Mouse (Mus musculus): ENCODE measurements around the gene Nos3. TPM values are rescaled to one million over a fixed set of nuclear protein-coding genes. Genes with fewer than 3 reads are reported as not detected.

Gene Nos3
- total and polyA plus RNA-seq, 2 experiments, result 1.1 to 2.9 TPM

GRCm38 (mm10) chr5:24352251-24352859 lies 12.3 kb upstream of the Nos3 start:
- TF ChIP-seq CTCF (IDR thresholded peaks at IDR 0.05; ENCODE audit: low read depth, low read length) (no peak), POLR2A (IDR thresholded peaks at IDR 0.05; ENCODE audit: extremely low read depth, insufficient read depth, low read length) (no peak)
- Histone ChIP-seq H3K79me2 (ENCODE audit: control insufficient read depth, insufficient read depth, low read length) (no peaks in the 10 kb centered on the region), H3K4me1 (ENCODE audit: control insufficient read depth, insufficient read depth, low read length) (peaks cover 8% of the 10 kb centered on the region), H3K9ac (ENCODE audit: low read depth, low read length) (no peak overlapping the region), H3K27me3 (ENCODE audit: control insufficient read depth, insufficient read depth, low read length) (peaks cover 47% of the 10 kb centered on the region), H3K4me3 (ENCODE audit: insufficient read depth, low read depth, low read length) (no peak overlapping the region), H3K36me3 (ENCODE audit: control insufficient read depth, insufficient read depth, low read length) (no peaks in the 10 kb centered on the region), H3K27ac (replicated peaks; ENCODE audit: insufficient read depth, low read depth, low read length) (no peak overlapping the region)
- no peak for DNase-seq (ENCODE audit: extremely low read depth, low read depth, low spot score)
- WGBS, result 16% methylated on average over 24 of the region's 24 CpGs

GRCm38 (mm10) chr5:24353327-24353726 lies 11.3 kb upstream of the Nos3 start:
- Histone ChIP-seq H3K27me3 (ENCODE audit: control insufficient read depth, insufficient read depth, low read length) (peaks cover 44% of the 10 kb centered on the region), H3K4me1 (ENCODE audit: control insufficient read depth, insufficient read depth, low read length) (peaks cover 6% of the 10 kb centered on the region), H3K9ac (ENCODE audit: low read depth, low read length) (no peak overlapping the region), H3K27ac (replicated peaks; ENCODE audit: insufficient read depth, low read depth, low read length) (no peak overlapping the region), H3K36me3 (ENCODE audit: control insufficient read depth, insufficient read depth, low read length) (no peaks in the 10 kb centered on the region), H3K4me3 (ENCODE audit: insufficient read depth, low read depth, low read length) (no peak overlapping the region), H3K79me2 (ENCODE audit: control insufficient read depth, insufficient read depth, low read length) (no peaks in the 10 kb centered on the region)
- no peak for DNase-seq (ENCODE audit: extremely low read depth, low read depth, low spot score)
- 59% methylated on average over 4 of the region's 4 CpGs for WGBS
- TF ChIP-seq POLR2A (IDR thresholded peaks at IDR 0.05; ENCODE audit: extremely low read depth, insufficient read depth, low read length) (no peak), CTCF (IDR thresholded peaks at IDR 0.05; ENCODE audit: low read depth, low read length) (no peak)

GRCm38 (mm10) chr5:24356764-24357163 lies 7.8 kb upstream of the Nos3 start:
- 59% methylated on average over 4 of the region's 4 CpGs for WGBS
- no peak overlapping the region for H3K4me3 ChIP-seq (ENCODE audit: insufficient read depth, low read depth, low read length)
- no peaks in the 10 kb centered on the region for H3K36me3 ChIP-seq (ENCODE audit: control insufficient read depth, insufficient read depth, low read length)
- peaks cover 2% of the 10 kb centered on the region for H3K4me1 ChIP-seq (ENCODE audit: control insufficient read depth, insufficient read depth, low read length)
- DNase-seq (ENCODE audit: extremely low read depth, low read depth, low spot score), result no peak
- TF ChIP-seq POLR2A (IDR thresholded peaks at IDR 0.05; ENCODE audit: extremely low read depth, insufficient read depth, low read length), result no peak
- TF ChIP-seq CTCF (IDR thresholded peaks at IDR 0.05; ENCODE audit: low read depth, low read length), result no peak
- H3K79me2 ChIP-seq (ENCODE audit: control insufficient read depth, insufficient read depth, low read length), result no peaks in the 10 kb centered on the region
- no peak overlapping the region for H3K9ac ChIP-seq (ENCODE audit: low read depth, low read length)
- no peak overlapping the region for H3K27ac ChIP-seq (replicated peaks; ENCODE audit: insufficient read depth, low read depth, low read length)
- peaks cover 15% of the 10 kb centered on the region for H3K27me3 ChIP-seq (ENCODE audit: control insufficient read depth, insufficient read depth, low read length)

GRCm38 (mm10) chr5:24357461-24357860 lies 7.1 kb upstream of the Nos3 start:
- peak; percentile 39 for DNase-seq (ENCODE audit: extremely low read depth, low read depth, low spot score)
- no peaks in the 10 kb centered on the region for H3K79me2 ChIP-seq (ENCODE audit: control insufficient read depth, insufficient read depth, low read length)
- no peaks in the 10 kb centered on the region for H3K4me1 ChIP-seq (ENCODE audit: control insufficient read depth, insufficient read depth, low read length)
- H3K9ac ChIP-seq (ENCODE audit: low read depth, low read length), result no peak overlapping the region
- no peak overlapping the region for H3K4me3 ChIP-seq (ENCODE audit: insufficient read depth, low read depth, low read length)
- no peak overlapping the region for H3K27ac ChIP-seq (replicated peaks; ENCODE audit: insufficient read depth, low read depth, low read length)
- TF ChIP-seq POLR2A (IDR thresholded peaks at IDR 0.05; ENCODE audit: extremely low read depth, insufficient read depth, low read length) (no peak), CTCF (IDR thresholded peaks at IDR 0.05; ENCODE audit: low read depth, low read length) (peak; percentile 44; the same call in 1 of the 2 replicates)
- no peaks in the 10 kb centered on the region for H3K36me3 ChIP-seq (ENCODE audit: control insufficient read depth, insufficient read depth, low read length)
- peaks cover 10% of the 10 kb centered on the region; the same call in 1 of the 2 replicates for H3K27me3 ChIP-seq (ENCODE audit: control insufficient read depth, insufficient read depth, low read length)
- WGBS, result 10% methylated on average over 7 of the region's 7 CpGs

GRCm38 (mm10) chr5:24360792-24361454 lies 3.7 kb upstream of the Nos3 start:
- H3K4me3 ChIP-seq (ENCODE audit: insufficient read depth, low read depth, low read length), result no peak overlapping the region
- no peaks in the 10 kb centered on the region for H3K4me1 ChIP-seq (ENCODE audit: control insufficient read depth, insufficient read depth, low read length)
- TF ChIP-seq POLR2A (IDR thresholded peaks at IDR 0.05; ENCODE audit: extremely low read depth, insufficient read depth, low read length) (no peak), CTCF (IDR thresholded peaks at IDR 0.05; ENCODE audit: low read depth, low read length) (peak; percentile 95)
- no peaks in the 10 kb centered on the region for H3K27me3 ChIP-seq (ENCODE audit: control insufficient read depth, insufficient read depth, low read length)
- H3K79me2 ChIP-seq (ENCODE audit: control insufficient read depth, insufficient read depth, low read length), result no peaks in the 10 kb centered on the region
- no peak overlapping the region for H3K27ac ChIP-seq (replicated peaks; ENCODE audit: insufficient read depth, low read depth, low read length)
- WGBS, result 8% methylated on average over 7 of the region's 7 CpGs
- DNase-seq (ENCODE audit: extremely low read depth, low read depth, low spot score), result peak; percentile 50
- no peaks in the 10 kb centered on the region for H3K36me3 ChIP-seq (ENCODE audit: control insufficient read depth, insufficient read depth, low read length)
- H3K9ac ChIP-seq (ENCODE audit: low read depth, low read length), result no peak overlapping the region

GRCm38 (mm10) chr5:24363467-24363866 lies 1.1 kb upstream of the Nos3 start:
- H3K4me3 ChIP-seq (ENCODE audit: insufficient read depth, low read depth, low read length), result no peak overlapping the region
- WGBS, result 60% methylated on average over 2 of the region's 2 CpGs
- H3K4me1 ChIP-seq (ENCODE audit: control insufficient read depth, insufficient read depth, low read length), result no peaks in the 10 kb centered on the region
- no peaks in the 10 kb centered on the region for H3K27me3 ChIP-seq (ENCODE audit: control insufficient read depth, insufficient read depth, low read length)
- H3K9ac ChIP-seq (ENCODE audit: low read depth, low read length), result no peak overlapping the region
- no peak for TF ChIP-seq POLR2A (IDR thresholded peaks at IDR 0.05; ENCODE audit: extremely low read depth, insufficient read depth, low read length)
- TF ChIP-seq CTCF (IDR thresholded peaks at IDR 0.05; ENCODE audit: low read depth, low read length), result no peak
- no peak overlapping the region for H3K27ac ChIP-seq (replicated peaks; ENCODE audit: insufficient read depth, low read depth, low read length)
- no peak for DNase-seq (ENCODE audit: extremely low read depth, low read depth, low spot score)
- H3K79me2 ChIP-seq (ENCODE audit: control insufficient read depth, insufficient read depth, low read length), result no peaks in the 10 kb centered on the region
- no peaks in the 10 kb centered on the region for H3K36me3 ChIP-seq (ENCODE audit: control insufficient read depth, insufficient read depth, low read length)
